Mouse (Mus musculus): ENCODE results near the gene Nap1l3. TPM values are rescaled to one million over a fixed set of nuclear protein-coding genes. Genes with fewer than 3 reads are reported as not detected.

Nap1l3 gene
- under 1 TPM in 1 of 2 experiments, not detected in 1; 0.16 TPM for total RNA-seq (2023)

DNA sequence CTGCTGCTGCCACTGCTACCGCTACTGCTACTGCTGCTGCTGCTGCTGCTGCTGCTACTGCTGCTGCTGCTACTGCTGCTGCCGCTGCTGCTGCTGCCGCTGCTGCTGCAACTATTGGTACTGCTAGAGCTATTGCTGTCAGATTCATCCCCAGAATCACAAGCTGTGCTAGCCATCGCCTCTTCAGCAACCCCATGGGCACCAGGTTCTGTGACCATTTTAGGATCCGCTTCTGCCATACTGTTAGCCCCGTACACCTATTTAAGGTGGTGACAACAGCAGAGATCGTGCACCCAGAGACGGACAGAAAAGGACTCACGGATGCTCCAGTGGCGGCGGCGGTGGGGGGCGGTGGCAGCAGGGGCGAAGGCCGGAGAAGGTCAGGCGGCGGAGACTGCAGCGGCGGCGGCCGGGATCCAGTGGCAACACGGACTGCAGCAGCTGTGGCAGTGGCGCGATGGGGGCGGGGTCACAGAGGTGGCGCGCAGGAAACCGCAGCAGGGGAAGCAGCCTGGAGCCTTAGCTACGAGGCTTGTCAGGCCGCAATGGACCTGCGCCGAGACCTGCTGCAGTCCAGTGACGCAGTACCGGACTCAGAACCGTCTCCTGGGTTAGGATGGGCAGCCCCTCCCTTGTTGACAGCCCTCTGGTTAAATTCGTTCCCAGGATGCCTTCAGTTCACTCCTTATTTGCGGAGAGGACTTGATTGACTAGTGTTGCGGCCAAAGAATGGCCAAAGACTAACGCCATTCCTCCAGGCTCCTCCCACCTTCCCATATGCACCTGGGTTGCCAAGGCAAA, at the start of gene Nap1l3:
Nap1l3 (minus strand) TSS at position 621 of the 801 bp plus-strand sequence.

Measured in neutrophil, adult 59 days (primary cell).